Mouse (Mus musculus) bone marrow, adult 2 months (tissue): ENCODE results near the gene Dcaf15. TPM values are rescaled to one million over a fixed set of nuclear protein-coding genes. Genes with fewer than 3 reads are reported as not detected.
A peak's percentile ranks its signal among the peaks of the same experiment; 100 is the strongest.

Source experiments
- H3K27ac ChIP-seq: fragments of 200-500 bp; 2 replicates; pipeline ENCODE4 v1.5.1; 2012; ENCODE audit warnings: low read depth, mild to moderate bottlenecking, control low read depth, inconsistent platforms, low read length; ENCODE audit not compliant: control insufficient read depth, poor library complexity, insufficient read depth
- H3K4me1 ChIP-seq: fragments of 200-500 bp; 2 replicates; pipeline ENCODE4 v1.6.1; 2011; ENCODE audit warnings: low read length; ENCODE audit not compliant: control insufficient read depth, insufficient read depth
- H3K4me3 ChIP-seq: fragments of 200-500 bp; replicated peaks from 2 replicates; pipeline ENCODE3; 2011; ENCODE audit warnings: mild to moderate bottlenecking, low read depth, low read length, control low read depth; ENCODE audit not compliant: control insufficient read depth
- CTCF ChIP-seq: fragments of 200-500 bp; IDR thresholded peaks from 2 replicates; pipeline ENCODE4 v1.5.1; 2011; ENCODE audit warnings: low read length, control low read depth; ENCODE audit not compliant: control insufficient read depth, insufficient read depth
- POLR2A ChIP-seq: fragments of 200-500 bp; IDR thresholded peaks from 2 replicates; pipeline ENCODE4 v1.6.1; 2011; ENCODE audit warnings: low read depth, mild to moderate bottlenecking, control low read depth, low read length, borderline replicate concordance; ENCODE audit not compliant: control insufficient read depth
- WGBS: fragments of 180-500 bp; shearing (Covaris S2); methylation state at CpG from one replicate; pipeline ENCODE4 v1.1.7; 2018; 5-methylcytosine and 5-hydroxymethylcytosine counted together
- polyA plus RNA-seq: library from polyadenylated mRNA; stranded (reverse); fragments of >200 nt; gene quantifications from 2 replicates; pipeline ENCODE4 v1.2.4, GENCODE M21; 2011; ENCODE audit warnings: low replicate concordance; ENCODE audit not compliant: missing spikeins, insufficient read depth, insufficient read length

The Dcaf15 gene
- polyA plus RNA-seq, 1 experiment = 44.6 TPM

DNA sequence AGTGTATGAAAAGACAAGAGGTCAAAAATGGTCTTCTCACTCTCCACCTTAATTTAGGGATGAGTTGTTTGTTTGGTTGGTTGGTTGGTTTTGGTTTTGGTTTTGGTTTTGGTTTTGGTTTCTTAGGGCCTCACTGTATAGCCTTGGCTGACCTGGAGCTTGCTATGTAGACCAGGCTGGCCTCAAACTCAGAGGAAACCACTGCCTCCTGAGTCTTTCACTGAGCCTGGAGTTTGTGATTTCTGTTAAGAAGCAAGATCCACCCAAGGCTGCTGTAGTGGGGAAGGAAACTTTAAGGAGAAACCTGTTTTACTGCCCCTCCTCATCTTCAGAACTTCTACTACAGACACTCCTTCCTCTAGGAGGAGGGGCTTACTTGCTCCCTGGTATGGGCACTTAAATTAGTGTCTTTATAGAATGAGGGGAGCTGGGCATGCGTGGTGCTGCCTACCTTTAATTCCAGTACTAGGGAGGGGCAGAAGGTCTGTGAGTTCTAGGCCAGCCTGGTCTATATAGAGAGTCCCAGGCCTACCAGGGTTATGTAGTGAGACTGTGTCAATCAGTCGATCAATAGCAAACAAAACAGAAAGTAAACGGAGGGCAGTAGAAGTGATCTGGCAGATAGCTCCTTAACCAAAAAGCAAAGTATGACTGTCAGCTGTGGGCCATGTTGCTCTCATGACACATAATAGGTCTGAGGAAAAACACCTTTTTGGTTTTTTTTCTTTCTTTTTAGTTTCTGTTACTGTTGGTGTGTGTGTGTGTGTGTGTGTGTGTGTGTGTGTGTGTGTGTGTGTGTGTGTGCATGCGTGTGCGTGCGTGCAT is 1.9 kb upstream of the Dcaf15 start:
- Histone ChIP-seq H3K4me3 (no peak overlapping the region), H3K4me1 (no peaks in the 10 kb centered on the region; the same call in 1 of the 2 replicates), H3K27ac (no peak overlapping the region)
- TF ChIP-seq CTCF (no peak), POLR2A (no peak)
- 85% methylated on average over 3 of the region's 6 CpGs for WGBS

DNA sequence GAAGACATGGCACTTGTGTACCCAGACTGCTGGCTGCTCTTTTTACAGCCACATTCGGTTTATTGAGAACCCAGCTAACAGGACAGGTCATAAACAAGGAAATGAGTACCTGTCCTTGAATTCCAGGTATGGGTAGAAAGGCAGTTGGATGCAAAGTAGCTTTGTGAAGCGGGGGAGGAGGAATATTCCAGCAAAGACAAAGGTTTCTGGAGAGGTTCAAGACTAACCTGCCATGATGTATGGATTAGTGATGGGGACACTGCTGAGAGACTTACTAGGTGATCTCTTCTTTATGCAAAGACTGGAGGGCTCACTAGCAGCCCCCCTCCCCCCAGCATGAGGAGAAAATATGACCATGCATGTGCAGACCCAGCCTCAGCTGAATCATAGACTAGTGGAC is 1.1 kb upstream of the Dcaf15 start:
- TF ChIP-seq CTCF (no peak), POLR2A (no peak)
- Histone ChIP-seq H3K27ac (no peak overlapping the region), H3K4me3 (no peak overlapping the region), H3K4me1 (no peaks in the 10 kb centered on the region; the same call in 1 of the 2 replicates)
- 80% methylated on average over 2 of the region's 2 CpGs for WGBS

DNA sequence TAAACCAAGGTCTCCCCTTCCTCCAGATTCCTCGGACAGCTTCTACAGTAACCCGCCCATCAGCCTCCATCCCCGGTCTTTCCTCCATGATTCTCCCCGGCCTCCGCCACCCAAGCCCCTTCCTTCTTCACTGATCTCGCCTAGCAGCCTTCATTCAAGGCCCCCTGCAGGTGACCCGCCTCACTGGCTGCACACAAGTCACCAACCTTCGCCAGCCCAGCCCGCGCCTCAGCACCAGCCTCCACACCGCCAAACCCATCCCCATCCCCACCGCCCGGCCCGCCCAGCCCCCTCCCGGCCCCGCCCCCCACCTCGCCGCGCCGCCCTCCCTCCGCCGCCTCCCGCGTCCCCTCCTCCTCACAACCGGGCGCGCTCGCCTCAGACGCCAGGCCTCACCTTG is 347 bp downstream of the Dcaf15 start:
- peak overlapping the region; percentile 76 for H3K4me3 ChIP-seq
- no peak overlapping the region for H3K27ac ChIP-seq
- TF ChIP-seq CTCF = peak; percentile 44; the same call in 1 of the 2 replicates
- no peak for TF ChIP-seq POLR2A
- H3K4me1 ChIP-seq = no peaks in the 10 kb centered on the region; the same call in 1 of the 2 replicates
- under 1% methylated on average over 28 of the region's 29 CpGs for WGBS

DNA sequence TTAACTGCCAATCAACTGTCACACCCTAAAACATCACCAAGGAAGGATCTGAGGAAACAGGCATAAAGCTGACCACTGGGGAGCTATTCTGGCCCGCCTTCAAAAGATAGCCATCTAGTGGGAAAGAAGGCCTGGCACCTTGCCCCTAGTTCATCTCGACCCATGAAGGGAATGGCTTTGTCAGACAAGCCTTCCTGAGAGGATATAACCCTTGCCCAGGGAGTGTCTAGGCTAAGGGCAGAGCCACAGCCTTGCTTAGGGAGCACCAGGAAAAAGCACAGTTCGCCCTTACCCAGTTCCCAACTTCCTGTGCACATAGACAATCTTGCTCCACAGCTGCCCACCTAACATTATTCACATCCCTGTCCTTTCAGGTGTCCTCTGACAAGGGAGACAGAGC is 967 bp downstream of the Dcaf15 start:
- TF ChIP-seq CTCF = no peak
- TF ChIP-seq POLR2A = no peak
- WGBS = 19% methylated on average over 3 of the region's 3 CpGs
- Histone ChIP-seq H3K4me3 (peak overlapping the region; percentile 76), H3K27ac (no peak overlapping the region), H3K4me1 (no peaks in the 10 kb centered on the region; the same call in 1 of the 2 replicates)

DNA sequence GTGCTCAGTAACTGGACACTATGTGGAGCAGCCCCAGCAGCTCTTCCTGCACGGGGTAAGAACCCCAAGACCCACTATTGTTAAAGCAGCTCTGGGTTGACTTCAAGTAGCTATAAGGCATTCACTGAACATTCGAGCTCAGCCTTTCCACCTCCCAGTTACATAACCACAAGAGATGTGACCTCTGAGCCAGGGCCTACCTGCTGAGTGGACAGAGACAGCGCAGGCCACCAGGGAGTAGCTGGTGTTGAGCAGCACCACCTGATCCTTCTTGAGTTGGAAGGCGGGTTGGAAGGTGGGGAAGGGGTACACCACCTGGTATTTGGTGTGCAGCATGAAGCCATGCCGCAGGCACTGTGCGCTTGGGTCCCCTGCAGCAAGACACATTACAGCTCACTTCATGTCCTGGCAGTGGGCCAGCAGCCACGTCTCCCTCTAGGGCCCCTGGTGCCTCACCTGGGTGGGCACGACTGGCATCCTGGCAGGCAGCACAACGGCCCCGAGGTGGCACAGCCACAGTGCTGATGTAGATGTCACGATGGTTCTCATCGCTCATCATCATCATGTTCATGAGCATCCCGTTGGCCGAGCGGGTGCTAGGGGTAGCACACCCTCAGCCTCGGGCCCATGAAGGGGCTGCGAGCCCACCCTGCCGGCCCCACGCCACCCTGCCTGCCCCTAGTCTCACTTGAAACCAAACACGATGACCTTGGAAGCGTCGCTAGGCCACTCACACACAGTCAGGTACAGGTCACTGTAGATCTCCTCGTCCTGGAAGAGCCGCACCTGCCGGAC is 2.9 kb downstream of the Dcaf15 start:
- WGBS = 90% methylated on average over 25 of the region's 25 CpGs
- Histone ChIP-seq H3K4me3 (no peak overlapping the region), H3K27ac (no peak overlapping the region), H3K4me1 (no peaks in the 10 kb centered on the region; the same call in 1 of the 2 replicates)
- TF ChIP-seq CTCF (no peak), POLR2A (no peak)

DNA sequence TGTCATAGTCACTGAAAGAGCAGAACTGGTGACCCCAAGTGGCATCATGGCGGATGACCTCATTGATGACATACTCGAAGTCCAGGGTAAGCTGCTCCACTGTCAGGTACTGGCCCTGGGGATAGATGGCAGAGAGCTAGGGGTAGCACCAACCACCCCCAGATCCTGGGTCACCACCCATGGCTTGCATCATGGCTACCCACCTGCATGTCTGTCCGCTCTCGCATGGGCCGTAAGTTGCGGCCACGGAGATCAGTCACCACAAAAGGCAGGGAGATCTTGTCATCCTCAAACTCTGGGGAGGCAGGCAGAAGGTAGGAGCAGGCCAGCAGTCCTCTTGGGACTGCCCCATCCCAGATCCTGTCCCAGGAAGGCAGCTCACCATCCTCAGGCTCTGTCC is 6.2 kb downstream of the Dcaf15 start:
- TF ChIP-seq CTCF = no peak
- no peak for TF ChIP-seq POLR2A
- Histone ChIP-seq H3K4me3 (no peak overlapping the region), H3K4me1 (no peaks in the 10 kb centered on the region), H3K27ac (no peak overlapping the region)
- WGBS = 92% methylated on average over 7 of the region's 7 CpGs

DNA sequence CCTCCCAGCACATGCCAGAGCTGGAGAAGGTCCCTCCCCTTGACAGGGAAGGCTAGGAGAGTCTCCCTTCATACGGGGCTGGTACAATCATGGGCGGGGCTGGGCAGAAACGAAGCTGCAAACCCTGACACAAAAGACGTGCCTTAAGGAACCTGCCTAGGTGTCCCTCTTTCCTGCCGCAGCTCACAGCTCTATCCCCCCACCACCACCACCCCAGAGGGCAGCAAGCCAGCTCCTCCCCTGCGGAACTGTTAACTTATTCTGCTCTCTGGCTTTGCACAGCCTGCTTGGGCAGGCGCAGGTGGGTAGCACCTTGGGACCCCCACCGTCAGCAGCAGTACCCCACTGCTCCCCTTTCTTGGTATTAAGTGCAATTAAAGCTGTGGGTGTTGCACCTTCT is 8.5 kb downstream of the Dcaf15 start:
- Histone ChIP-seq H3K27ac (no peak overlapping the region), H3K4me3 (no peak overlapping the region), H3K4me1 (no peaks in the 10 kb centered on the region)
- TF ChIP-seq CTCF = no peak
- no peak for TF ChIP-seq POLR2A
- 81% methylated on average over 8 of the region's 8 CpGs for WGBS

DNA sequence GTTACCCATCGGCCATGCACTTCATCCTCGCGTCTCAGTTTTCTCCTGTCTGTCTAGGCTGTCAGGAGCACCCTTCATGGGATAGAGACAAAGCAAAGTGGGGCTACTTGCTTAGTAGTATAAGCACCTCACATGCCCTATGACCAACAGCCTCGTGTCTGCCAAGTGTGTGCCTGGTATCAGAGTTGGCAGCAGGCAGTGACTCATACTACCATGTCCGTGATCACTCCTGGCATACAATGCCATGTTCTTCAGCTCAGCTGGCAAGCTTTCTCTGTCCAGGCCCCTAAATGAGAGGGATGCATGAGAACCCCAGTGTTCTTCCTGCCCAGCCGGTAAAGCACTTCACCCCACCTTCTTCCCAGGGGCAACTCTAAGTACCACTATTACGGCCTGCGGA is 14.0 kb downstream of the Dcaf15 start:
- 84% methylated on average over 8 of the region's 8 CpGs for WGBS
- no peak overlapping the region for H3K4me3 ChIP-seq
- no peak overlapping the region for H3K27ac ChIP-seq
- no peak for TF ChIP-seq CTCF
- no peak for TF ChIP-seq POLR2A
- no peaks in the 10 kb centered on the region for H3K4me1 ChIP-seq
